Mouse (Mus musculus) lung, embryonic 14.5 days (tissue): ENCODE results near the gene Onecut3. TPM values are rescaled to one million over a fixed set of nuclear protein-coding genes. Genes with fewer than 3 reads are reported as not detected.
A peak's percentile ranks its signal among the peaks of the same experiment; 100 is the strongest.

ENCODE experiments used
- ATAC-seq: fragments of 200-750 bp; cut with Nextera tagmentation; 2 replicates; pipeline ENCODE4 v1.8.0; 2017; ENCODE audit warnings: mild to moderate bottlenecking, moderate TSS enrichment, moderate library complexity; ENCODE audit not compliant: insufficient read depth
- DNase-seq: peaks from one replicate; pipeline ENCODE4 v3.0.0-alpha.2; 2015
- H3K27ac ChIP-seq: fragments of 300-500 bp; sonication (generic); 2 replicates; pipeline ENCODE4 v1.5.1; 2014; ENCODE audit warnings: low read depth, mild to moderate bottlenecking, moderate library complexity
- H3K27me3 ChIP-seq: fragments of 300-500 bp; sonication (generic); 2 replicates; pipeline ENCODE4 v1.6.1; 2014; ENCODE audit warnings: low read length, control low read depth; ENCODE audit not compliant: insufficient read depth
- H3K36me3 ChIP-seq: fragments of 300-500 bp; sonication (generic); 2 replicates; pipeline ENCODE4 v1.6.1; 2014; ENCODE audit warnings: control low read depth; ENCODE audit not compliant: insufficient read depth
- H3K4me1 ChIP-seq: fragments of 300-500 bp; sonication (generic); 2 replicates; pipeline ENCODE4 v1.6.1; 2014; ENCODE audit warnings: antibody characterized with exemption, control low read depth; ENCODE audit not compliant: insufficient read depth
- H3K4me2 ChIP-seq: fragments of 300-500 bp; sonication (generic); 2 replicates; pipeline ENCODE4 v1.6.1; 2014; ENCODE audit warnings: mild to moderate bottlenecking
- H3K4me3 ChIP-seq: fragments of 300-500 bp; sonication (generic); 2 replicates; pipeline ENCODE4 v1.5.1; 2014; ENCODE audit warnings: low read depth, low read length
- H3K9ac ChIP-seq: fragments of 300-500 bp; sonication (generic); 2 replicates; pipeline ENCODE4 v1.6.1; 2014
- H3K9me3 ChIP-seq: fragments of 300-500 bp; sonication (generic); 2 replicates; pipeline ENCODE4 v1.6.1; 2016; ENCODE audit warnings: low read depth, low read length, control low read depth
- CTCF ChIP-seq: IDR thresholded peaks from 2 replicates; pipeline ENCODE4 v1.5.1; 2016; ENCODE audit warnings: antibody characterized with exemption, low read depth
- WGBS: fragments of 180-500 bp; shearing (Covaris S2); extraction: QIAGEN DNeasy Blood & Tissue Kit; methylation state at CpG from one replicate; pipeline ENCODE4 v1.1.7; 2014; 5-methylcytosine and 5-hydroxymethylcytosine counted together
- polyA plus RNA-seq: library from polyadenylated mRNA; unstranded; fragments of >200 nt; fragmentation: Nextera tagmentation; extraction: Ambion mirVana; gene quantifications from 2 replicates; pipeline ENCODE4 v1.2.1, GENCODE M21; 2014

Gene Onecut3
- polyA plus RNA-seq, 1 experiment from 2014 or later = not detected

- Histone ChIP-seq H3K4me2 (no peak overlapping the region), H3K4me3 (no peak overlapping the region), H3K9ac (no peak overlapping the region), H3K9me3 (no peaks in the 10 kb centered on the region), H3K36me3 (no peaks in the 10 kb centered on the region), H3K4me1 (no peaks in the 10 kb centered on the region), H3K27me3 (no peaks in the 10 kb centered on the region), H3K27ac (no peak overlapping the region)
- DNase-seq (no peak), ATAC-seq (no peak)
- no peak for TF ChIP-seq CTCF
- 80% methylated on average over 10 of the region's 10 CpGs for WGBS
Measured at GRCm38 (mm10) chr10:80459236-80459635, 35.4 kb upstream of the Onecut3 start.

GRCm38 (mm10) chr10:80459671-80460070 lies 35.0 kb upstream of the Onecut3 start:
- TF ChIP-seq CTCF = no peak
- Histone ChIP-seq H3K4me2 (no peak overlapping the region), H3K4me1 (no peaks in the 10 kb centered on the region), H3K27me3 (no peaks in the 10 kb centered on the region), H3K9ac (no peak overlapping the region), H3K4me3 (no peak overlapping the region), H3K27ac (no peak overlapping the region), H3K36me3 (no peaks in the 10 kb centered on the region), H3K9me3 (no peaks in the 10 kb centered on the region)
- no peak for DNase-seq
- 86% methylated on average over 11 of the region's 11 CpGs for WGBS
- no peak for ATAC-seq

GRCm38 (mm10) chr10:80460324-80460723 lies 34.3 kb upstream of the Onecut3 start:
- TF ChIP-seq CTCF = no peak
- Histone ChIP-seq H3K9me3 (no peaks in the 10 kb centered on the region), H3K36me3 (no peaks in the 10 kb centered on the region), H3K4me3 (no peak overlapping the region), H3K9ac (no peak overlapping the region), H3K27ac (no peak overlapping the region), H3K27me3 (no peaks in the 10 kb centered on the region), H3K4me2 (no peak overlapping the region), H3K4me1 (no peaks in the 10 kb centered on the region)
- DNase-seq = no peak
- 58% methylated on average over 4 of the region's 4 CpGs for WGBS
- no peak for ATAC-seq

- ATAC-seq (no peak), DNase-seq (no peak)
- no peaks in the 10 kb centered on the region for H3K27me3 ChIP-seq
- TF ChIP-seq CTCF = no peak
- no peaks in the 10 kb centered on the region for H3K9me3 ChIP-seq
- no peak overlapping the region for H3K4me3 ChIP-seq
- H3K9ac ChIP-seq = no peak overlapping the region
- H3K4me1 ChIP-seq = no peaks in the 10 kb centered on the region
- no peaks in the 10 kb centered on the region for H3K36me3 ChIP-seq
- no peak overlapping the region for H3K4me2 ChIP-seq
- WGBS = 58% methylated on average over 7 of the region's 7 CpGs
- no peak overlapping the region for H3K27ac ChIP-seq
Measured at GRCm38 (mm10) chr10:80461346-80461745, 33.3 kb upstream of the Onecut3 start.

- H3K27ac ChIP-seq = no peak overlapping the region
- ATAC-seq = no peak
Measured at GRCm38 (mm10) chr10:80464381-80465035, 30.1 kb upstream of the Onecut3 start.

GRCm38 (mm10) chr10:80465066-80465465 lies 29.6 kb upstream of the Onecut3 start:
- Histone ChIP-seq H3K4me1 (no peaks in the 10 kb centered on the region), H3K4me3 (no peak overlapping the region), H3K9ac (no peak overlapping the region), H3K36me3 (no peaks in the 10 kb centered on the region), H3K27ac (no peak overlapping the region), H3K27me3 (peaks cover 8% of the 10 kb centered on the region; the same call in 1 of the 2 replicates), H3K9me3 (no peaks in the 10 kb centered on the region), H3K4me2 (no peak overlapping the region)
- DNase-seq (no peak), ATAC-seq (no peak)
- TF ChIP-seq CTCF = no peak
- 52% methylated on average over 5 of the region's 5 CpGs for WGBS

More at GRCm38 (mm10) chr10:80464381-80465035, 30.1 kb upstream of the Onecut3 start:
- Histone ChIP-seq H3K9ac (no peak overlapping the region), H3K9me3 (no peaks in the 10 kb centered on the region), H3K4me3 (no peak overlapping the region), H3K27me3 (peaks cover 8% of the 10 kb centered on the region; the same call in 1 of the 2 replicates), H3K4me1 (no peaks in the 10 kb centered on the region), H3K36me3 (no peaks in the 10 kb centered on the region), H3K4me2 (no peak overlapping the region)
- TF ChIP-seq CTCF = no peak
- DNase-seq = peak; percentile 47
- WGBS = 9% methylated on average over 19 of the region's 19 CpGs

GRCm38 (mm10) chr10:80475290-80475959 lies 19.2 kb upstream of the Onecut3 start:
- peak overlapping the region; percentile 54 for H3K9ac ChIP-seq
- peak; percentile 95 for DNase-seq
- H3K4me3 ChIP-seq = peak overlapping the region; percentile 47
- no peak for TF ChIP-seq CTCF
- H3K4me2 ChIP-seq = peak overlapping the region; percentile 80
- peaks cover 18% of the 10 kb centered on the region for H3K27me3 ChIP-seq
- no peaks in the 10 kb centered on the region for H3K9me3 ChIP-seq
- under 1% methylated on average over 57 of the region's 58 CpGs for WGBS
- H3K4me1 ChIP-seq = no peaks in the 10 kb centered on the region
- H3K36me3 ChIP-seq = no peaks in the 10 kb centered on the region
- ATAC-seq = peak; percentile 93
- H3K27ac ChIP-seq = peak overlapping the region; percentile 7; the same call in 1 of the 2 replicates
